Mouse (Mus musculus): ENCODE data around the gene Ifitm10. TPM values are rescaled to one million over a fixed set of nuclear protein-coding genes. Genes with fewer than 3 reads are reported as not detected.

Ifitm10 gene
- total and polyA plus RNA-seq, 3 experiments, result not detected

DNA sequence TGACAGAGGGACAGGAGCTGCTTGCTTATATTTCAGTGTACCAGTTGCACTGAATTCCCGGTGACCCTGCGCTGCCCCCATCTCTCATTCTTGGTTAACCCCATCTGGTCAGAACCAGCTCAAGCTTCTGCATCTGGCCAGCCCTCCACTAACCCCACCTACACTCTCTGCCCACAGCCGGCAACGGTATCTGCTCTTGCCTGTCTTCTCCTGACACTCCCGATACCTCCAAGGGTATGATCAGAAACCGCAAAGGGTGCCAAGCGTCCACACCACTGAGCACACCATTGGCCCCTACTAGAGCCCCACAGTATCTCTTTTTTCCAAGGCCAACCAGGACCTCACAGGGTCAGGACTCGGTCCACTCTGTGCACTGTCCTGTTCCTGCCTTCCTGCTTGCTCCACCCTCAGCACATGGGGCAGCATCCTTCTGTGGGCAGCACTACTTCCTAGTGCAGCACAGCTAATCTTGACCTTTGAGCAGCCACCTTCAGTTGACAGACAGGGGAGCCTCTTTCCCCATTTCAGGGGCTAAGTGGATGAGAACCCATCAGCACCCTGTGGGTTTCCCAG is 18.8 kb downstream of the Ifitm10 start:
- Histone ChIP-seq H3K4me2 (ENCODE audit: insufficient read depth, low read depth, poor library complexity, severe bottlenecking) (no peak overlapping the region), H3K4me1 (ENCODE audit: control insufficient read depth in 1 of 2, insufficient read depth in 2 of 2) (peaks cover 0 to 23% of the 10 kb centered on the region in 2 experiments; a peak in 2 of 4 replicates), H3K4me3 (replicated peaks in 1 of 3; ENCODE audit: low read depth in 2 of 3, low read length in 2 of 3, poor library complexity in 1 of 3) (no peak overlapping the region), H3K9me3 (replicated peaks; ENCODE audit: low read length) (no peaks in the 10 kb centered on the region), H3K36me3 (replicated peaks in 1 of 2; ENCODE audit: control insufficient read depth in 1 of 2, insufficient read depth in 1 of 2, low read length in 1 of 2) (no peaks in the 10 kb centered on the region), H3K79me2 (replicated peaks; ENCODE audit: control insufficient read depth, extremely low read depth, insufficient read depth, poor library complexity, severe bottlenecking) (no peaks in the 10 kb centered on the region), H3K27ac (ENCODE audit: insufficient read depth, low read depth) (no peak overlapping the region), H3K27me3 (replicated peaks) (peaks cover 18% of the 10 kb centered on the region), H3K9ac (ENCODE audit: insufficient read depth, low read depth) (no peak overlapping the region)
- dilution Hi-C loops (cut with MboI; ENCODE audit: extremely low pct_ligation_motif_present, extremely low pct_unique_long_range_greater_than_20kb, low sequenced_read_pairs) (no loop called here), in situ Hi-C loops (cut with MboI; ENCODE audit: low pct_ligation_motif_present, low pct_unique_long_range_greater_than_20kb, low sequenced_read_pairs) (loop anchor here (5.0 kb wide), 1 partner anchor 33 kb away; the partner anchor contains the start of gene Ctsd)
- TF ChIP-seq E2F4 (IDR thresholded peaks at IDR 0.05; ENCODE audit: insufficient replicate concordance, low read depth, low read length) (no peak), CHD1 (IDR thresholded peaks at IDR 0.05; ENCODE audit: low read depth, low read length) (no peak), CHD2 (IDR thresholded peaks at IDR 0.05; ENCODE audit: low read length) (no peak), MAX (IDR thresholded peaks at IDR 0.05; ENCODE audit: low read length) (no peak), ELF1 (IDR thresholded peaks at IDR 0.05; ENCODE audit: low read depth, low read length) (no peak), MAFK (IDR thresholded peaks at IDR 0.05; ENCODE audit: insufficient replicate concordance, low read length) (no peak), MXI1 (IDR thresholded peaks at IDR 0.05; ENCODE audit: low read depth, low read length) (no peak), MYC (IDR thresholded peaks at IDR 0.05; ENCODE audit: low read depth, low read length) (no peak), RCOR1 (conservative IDR thresholded peaks at IDR 0.05; ENCODE audit: low read depth, low read length) (no peak), UBTF (IDR thresholded peaks at IDR 0.05; ENCODE audit: low read depth, low read length) (no peak), MEF2A (IDR thresholded peaks at IDR 0.05; ENCODE audit: borderline replicate concordance, low read depth, low read length) (no peak), IRF4 (IDR thresholded peaks at IDR 0.05; ENCODE audit: low read depth, low read length) (no peak)
- DNase-seq (ENCODE audit: extremely low read depth), result no peak

DNA sequence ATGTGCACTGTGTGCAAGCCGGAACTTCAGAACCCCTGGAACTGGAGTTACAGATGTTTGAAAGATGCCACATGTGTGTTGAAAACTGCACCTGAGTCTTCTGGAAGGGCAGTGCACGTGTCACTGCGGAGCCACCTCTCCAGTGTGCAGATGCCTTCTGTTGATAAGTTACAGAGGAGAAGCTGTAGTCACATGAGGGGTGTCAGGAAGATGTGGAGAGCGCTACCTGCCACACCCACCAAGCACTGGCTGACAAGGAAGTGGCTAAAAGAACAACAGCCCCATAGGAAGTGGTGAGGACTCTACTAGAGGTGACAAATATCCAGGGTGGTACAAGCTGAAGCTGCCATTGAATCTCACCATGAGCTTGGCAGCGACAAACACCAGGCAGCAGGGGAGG is 19.7 kb downstream of the Ifitm10 start:
- H3K9ac ChIP-seq (ENCODE audit: insufficient read depth, low read depth), result no peak overlapping the region
- dilution Hi-C loops (cut with MboI; ENCODE audit: extremely low pct_ligation_motif_present, extremely low pct_unique_long_range_greater_than_20kb, low sequenced_read_pairs) (no loop called here), in situ Hi-C loops (cut with MboI; ENCODE audit: low pct_ligation_motif_present, low pct_unique_long_range_greater_than_20kb, low sequenced_read_pairs) (loop anchor here (5.0 kb wide), 1 partner anchor 33 kb away; the partner anchor contains the start of gene Ctsd)
- H3K36me3 ChIP-seq (replicated peaks in 1 of 2; ENCODE audit: control insufficient read depth in 1 of 2, insufficient read depth in 1 of 2, low read length in 1 of 2), result no peaks in the 10 kb centered on the region
- DNase-seq (ENCODE audit: extremely low read depth), result no peak
- H3K9me3 ChIP-seq (replicated peaks; ENCODE audit: low read length), result no peaks in the 10 kb centered on the region
- no peaks in the 10 kb centered on the region for H3K79me2 ChIP-seq (replicated peaks; ENCODE audit: control insufficient read depth, extremely low read depth, insufficient read depth, poor library complexity, severe bottlenecking)
- TF ChIP-seq ETS1 (conservative IDR thresholded peaks at IDR 0.05; ENCODE audit: low read depth, low read length) (no peak), RAD21 (IDR thresholded peaks at IDR 0.05; ENCODE audit: low read depth, low read length) (no peak), MAX (IDR thresholded peaks at IDR 0.05; ENCODE audit: low read length) (no peak), ZMIZ1 (IDR thresholded peaks at IDR 0.05; ENCODE audit: low read depth, low read length) (no peak), MAFK (IDR thresholded peaks at IDR 0.05; ENCODE audit: insufficient replicate concordance, low read length) (no peak), TBP (conservative IDR thresholded peaks at IDR 0.05; ENCODE audit: low read depth, low read length) (no peak), JUN (IDR thresholded peaks at IDR 0.05; ENCODE audit: insufficient read depth, low read depth, low read length) (no peak), NRF1 (IDR thresholded peaks at IDR 0.05; ENCODE audit: low read depth, low read length) (no peak), HCFC1 (IDR thresholded peaks at IDR 0.05; ENCODE audit: low read depth, low read length) (no peak), EP300 (IDR thresholded peaks at IDR 0.05; ENCODE audit: low read length) (no peak), PAX5 (IDR thresholded peaks at IDR 0.05; ENCODE audit: low read length) (no peak), GABPA (IDR thresholded peaks at IDR 0.05; ENCODE audit: insufficient replicate concordance, low read depth, low read length) (no peak), KAT2A (IDR thresholded peaks at IDR 0.05; ENCODE audit: insufficient replicate concordance, low read length) (no peak), SIN3A (IDR thresholded peaks at IDR 0.05; ENCODE audit: low read length) (no peak), MAZ (IDR thresholded peaks at IDR 0.05; ENCODE audit: low read depth, low read length) (no peak), CHD2 (IDR thresholded peaks at IDR 0.05; ENCODE audit: low read length) (no peak), UBTF (IDR thresholded peaks at IDR 0.05; ENCODE audit: low read depth, low read length) (no peak), CHD1 (IDR thresholded peaks at IDR 0.05; ENCODE audit: low read depth, low read length) (no peak), MXI1 (IDR thresholded peaks at IDR 0.05; ENCODE audit: low read depth, low read length) (no peak)
- peaks cover 0 to 30% of the 10 kb centered on the region in 2 experiments; a peak in 2 of 4 replicates for H3K4me1 ChIP-seq (ENCODE audit: control insufficient read depth in 1 of 2, insufficient read depth in 2 of 2)
- no peak overlapping the region for H3K4me2 ChIP-seq (ENCODE audit: insufficient read depth, low read depth, poor library complexity, severe bottlenecking)
- H3K27me3 ChIP-seq (replicated peaks), result peaks cover 12% of the 10 kb centered on the region
- H3K4me3 ChIP-seq (replicated peaks in 1 of 3; ENCODE audit: low read depth in 2 of 3, low read length in 2 of 3, poor library complexity in 1 of 3), result no peak overlapping the region
- no peak overlapping the region for H3K27ac ChIP-seq (ENCODE audit: insufficient read depth, low read depth)
